Mouse (Mus musculus): ENCODE measurements around the gene Ccl25. TPM values are rescaled to one million over a fixed set of nuclear protein-coding genes. Genes with fewer than 3 reads are reported as not detected.

Gene Ccl25
- 21.7 and 22.6 TPM in 2 replicates for polyA plus RNA-seq (2015; fragmentation: Nextera tagmentation; extraction: Ambion mirVana)

DNA sequence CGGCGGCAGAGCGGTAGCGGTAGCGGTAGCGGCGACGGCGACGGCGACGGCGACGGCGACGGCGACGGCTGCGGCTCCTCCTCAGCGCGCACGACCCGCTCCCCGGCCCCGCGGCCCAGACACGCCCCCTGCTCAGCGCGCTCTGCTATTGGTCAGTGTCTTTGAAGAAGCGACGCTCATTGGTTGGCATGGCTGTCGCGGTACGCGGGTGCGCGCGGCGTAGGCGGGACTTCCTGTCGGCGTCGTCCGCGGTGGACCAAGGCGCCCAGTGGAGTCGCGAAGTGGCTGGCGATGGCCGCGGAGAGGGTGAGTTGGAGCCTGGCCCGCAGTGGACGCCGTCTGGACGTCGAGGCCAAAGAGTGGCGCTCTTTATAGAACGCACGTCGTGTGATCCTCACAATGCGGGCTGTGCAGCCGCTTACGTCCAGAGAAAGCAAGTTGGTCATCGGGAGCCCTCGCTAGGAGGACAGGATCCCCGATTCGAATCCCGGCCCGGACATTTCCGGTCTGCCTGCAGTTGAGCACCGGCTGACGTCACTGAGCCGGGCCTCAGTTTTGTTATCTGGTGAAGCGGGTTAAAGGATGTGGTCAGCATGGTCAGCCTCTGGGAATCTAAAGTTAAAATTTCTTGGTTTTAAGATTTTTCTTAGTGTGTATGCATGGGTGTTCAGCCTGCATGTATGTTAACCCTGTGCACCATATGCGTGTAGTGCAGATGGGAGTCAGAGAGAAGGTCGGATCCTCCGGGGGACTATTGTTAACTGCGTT is at the start of gene Ccl25, which contains the start of gene Elavl1:
TSS of gene Ccl25 (plus strand) at position 228 of the 768 bp plus-strand sequence.
TSS of gene Elavl1 (minus strand) at position 431 of the 768 bp plus-strand sequence.
- Histone ChIP-seq H3K36me3 (peaks cover 45% of the 10 kb centered on the region), H3K9me3 (no peaks in the 10 kb centered on the region), H3K27me3 (no peaks in the 10 kb centered on the region), H3K4me1 (peaks cover 42% of the 10 kb centered on the region), H3K27ac (replicated peaks) (peak within 1 kb of the TSS; percentile 86), H3K4me2 (replicated peaks) (peak within 1 kb of the TSS; percentile 90), H3K9ac (replicated peaks) (peak within 1 kb of the TSS; percentile 97), H3K4me3 (peak within 1 kb of the TSS; percentile 94)
- ATAC-seq (replicated peaks): peak; percentile 98
- under 1% methylated on average over 78 of the region's 78 CpGs for WGBS

DNA sequence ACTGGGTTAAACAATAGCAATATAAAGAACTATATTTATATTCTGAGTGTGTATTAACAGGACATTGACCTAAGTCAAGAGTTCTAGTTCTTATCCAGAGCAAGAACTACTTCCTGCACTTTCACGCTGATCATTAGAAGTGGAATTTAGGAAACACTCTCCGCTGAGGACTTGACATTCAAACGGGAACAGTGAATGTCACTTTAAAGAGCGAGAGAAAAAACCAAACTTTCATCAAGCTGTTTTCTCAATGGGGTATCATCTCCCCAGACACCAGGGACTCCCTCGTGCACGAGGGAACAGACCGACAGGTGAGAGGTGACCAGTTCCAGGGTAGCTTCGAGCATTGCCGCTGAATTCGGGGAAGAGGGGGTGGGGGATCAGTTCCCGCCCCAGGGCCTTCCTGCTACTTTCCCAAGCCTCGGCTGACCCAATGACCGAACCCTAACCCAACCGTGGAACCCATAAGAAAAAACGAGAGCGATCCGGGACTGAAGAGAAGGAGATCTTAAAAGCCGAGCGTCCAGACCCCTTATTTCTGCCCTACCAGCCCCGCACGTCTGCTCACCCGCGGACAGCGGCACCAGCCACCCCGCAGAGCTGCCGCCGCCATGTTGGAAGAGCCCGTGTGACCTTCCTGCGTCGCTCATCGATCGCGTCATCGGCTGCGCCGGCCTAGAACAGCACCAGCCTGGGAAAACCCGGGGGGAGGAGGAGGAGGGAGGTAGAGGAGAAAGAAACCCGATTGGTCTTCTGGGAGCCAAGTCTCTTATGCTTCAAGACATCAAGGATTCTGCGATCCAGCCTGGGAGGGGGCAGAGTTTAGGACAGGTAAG is 49.5 kb upstream of the Ccl25 start, which contains the start of gene Timm44:
TSS of gene Timm44 (minus strand) at position 639 of the 836 bp plus-strand sequence.
- ATAC-seq (replicated peaks): peak; percentile 98
- Histone ChIP-seq H3K9ac (replicated peaks) (peak within 1 kb of the TSS; percentile 63), H3K9me3 (no peaks in the 10 kb centered on the region), H3K4me2 (replicated peaks) (peak within 1 kb of the TSS; percentile 74), H3K27me3 (no peaks in the 10 kb centered on the region), H3K27ac (replicated peaks) (peak within 1 kb of the TSS; percentile 82), H3K4me3 (peak within 1 kb of the TSS; percentile 63), H3K36me3 (peaks cover 13% of the 10 kb centered on the region; the same call in 1 of the 2 replicates), H3K4me1 (peaks cover 16% of the 10 kb centered on the region)
- under 1% methylated on average over 39 of the region's 39 CpGs for WGBS

DNA sequence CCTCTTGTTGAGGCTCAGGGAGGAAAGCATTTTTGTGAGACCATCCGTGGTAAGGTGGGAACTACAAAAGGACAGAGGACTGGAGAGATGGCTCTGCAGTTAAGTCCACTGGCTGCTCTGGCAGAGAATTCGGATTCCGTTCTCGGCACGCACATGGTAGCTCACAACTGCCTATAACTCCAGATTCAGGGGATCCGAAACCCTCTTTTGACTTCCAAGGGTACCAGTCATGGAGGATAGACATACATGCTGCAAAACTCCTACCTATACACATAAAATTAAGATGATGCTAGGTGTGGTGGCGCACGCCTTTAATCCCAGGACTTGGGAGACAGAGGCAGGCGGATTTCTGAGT is 48.9 kb upstream of the Ccl25 start:
- H3K4me1 ChIP-seq: peaks cover 16% of the 10 kb centered on the region
- no peaks in the 10 kb centered on the region for H3K27me3 ChIP-seq
- peak overlapping the region; percentile 63 for H3K9ac ChIP-seq (replicated peaks)
- H3K9me3 ChIP-seq: no peaks in the 10 kb centered on the region
- peak overlapping the region; percentile 82 for H3K27ac ChIP-seq (replicated peaks)
- no peak; the same call in 1 of the 2 replicates for ATAC-seq (replicated peaks)
- 29% methylated on average over 9 of the region's 9 CpGs for WGBS
- peaks cover 13% of the 10 kb centered on the region; the same call in 1 of the 2 replicates for H3K36me3 ChIP-seq
- peak overlapping the region; percentile 63 for H3K4me3 ChIP-seq
- peak overlapping the region; percentile 74 for H3K4me2 ChIP-seq (replicated peaks)

DNA sequence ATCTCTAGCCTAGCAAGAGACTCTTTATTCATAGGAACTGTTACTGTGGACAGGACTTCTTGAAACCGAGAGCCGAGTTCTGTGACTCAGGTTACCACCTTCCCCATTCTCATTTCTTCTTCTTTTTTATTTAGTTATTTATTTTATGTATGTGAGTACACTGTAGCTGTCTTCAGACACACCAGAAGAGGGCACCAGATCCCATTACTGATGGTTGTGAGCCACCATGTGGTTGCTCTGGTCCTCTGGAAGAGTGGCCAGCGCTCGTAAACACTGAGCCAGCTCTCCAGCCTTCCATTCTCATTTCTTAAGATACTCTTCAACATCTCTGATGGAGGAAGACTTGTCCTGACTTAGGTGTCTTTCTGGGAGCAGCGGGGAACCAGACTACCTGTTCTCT is 32.3 kb upstream of the Ccl25 start:
- H3K4me2 ChIP-seq (replicated peaks): no peak overlapping the region
- no peak overlapping the region for H3K27ac ChIP-seq (replicated peaks)
- H3K27me3 ChIP-seq: no peaks in the 10 kb centered on the region
- no peak for ATAC-seq (replicated peaks)
- H3K4me3 ChIP-seq: no peak overlapping the region
- 86% methylated on average over 5 of the region's 5 CpGs for WGBS
- no peak overlapping the region for H3K9ac ChIP-seq (replicated peaks)
- peaks cover 89% of the 10 kb centered on the region for H3K36me3 ChIP-seq
- H3K4me1 ChIP-seq: no peaks in the 10 kb centered on the region
- H3K9me3 ChIP-seq: no peaks in the 10 kb centered on the region

DNA sequence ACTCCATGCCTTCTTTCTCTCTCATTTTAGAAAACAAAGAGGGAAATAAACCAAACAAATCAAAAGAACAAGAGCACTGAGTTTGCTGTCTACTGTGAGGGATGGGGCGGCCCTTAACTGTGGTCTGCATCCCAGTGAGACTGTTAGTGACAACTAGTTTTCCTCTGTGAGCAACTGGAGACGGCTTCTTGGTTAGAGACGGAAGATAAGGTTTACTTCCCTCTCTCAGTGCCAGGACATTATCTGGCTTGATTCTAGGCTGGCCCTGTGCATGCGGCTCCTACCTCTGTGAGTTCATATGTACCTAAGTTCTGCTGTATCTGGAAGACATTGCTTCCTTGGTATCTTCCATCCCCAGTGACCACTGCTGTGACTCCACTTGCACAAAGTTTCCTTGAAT is 27.2 kb upstream of the Ccl25 start:
- H3K27ac ChIP-seq (replicated peaks): no peak overlapping the region
- no peak overlapping the region for H3K4me3 ChIP-seq
- H3K36me3 ChIP-seq: peaks cover 88% of the 10 kb centered on the region
- no peak overlapping the region for H3K9ac ChIP-seq (replicated peaks)
- H3K4me1 ChIP-seq: no peaks in the 10 kb centered on the region
- WGBS: 96% methylated on average over 4 of the region's 4 CpGs
- ATAC-seq (replicated peaks): no peak
- H3K27me3 ChIP-seq: no peaks in the 10 kb centered on the region
- H3K9me3 ChIP-seq: no peaks in the 10 kb centered on the region
- H3K4me2 ChIP-seq (replicated peaks): no peak overlapping the region

DNA sequence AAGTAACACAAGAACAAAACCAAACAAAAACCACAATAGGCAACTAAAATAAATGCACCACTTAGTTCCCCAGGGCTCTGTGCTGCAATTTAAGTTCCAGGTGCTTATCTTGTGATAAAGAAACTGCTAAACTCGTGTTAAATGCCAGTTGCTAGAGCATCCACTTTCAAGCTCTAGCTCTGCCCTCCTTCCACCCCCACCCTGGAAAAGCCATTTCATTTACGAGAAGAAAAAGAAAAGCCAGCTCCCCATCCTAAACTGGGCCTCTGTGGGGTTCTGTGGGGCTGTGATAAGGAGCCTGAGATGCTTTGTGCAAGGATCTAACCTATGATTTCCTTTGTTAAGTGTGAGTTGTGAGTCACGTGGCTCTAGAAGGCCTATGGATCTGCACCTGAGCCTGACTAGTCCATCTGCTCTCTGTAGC is 20.9 kb upstream of the Ccl25 start:
- Histone ChIP-seq H3K4me1 (no peaks in the 10 kb centered on the region), H3K9me3 (no peaks in the 10 kb centered on the region), H3K36me3 (peaks cover 89% of the 10 kb centered on the region), H3K9ac (replicated peaks) (no peak overlapping the region), H3K4me3 (no peak overlapping the region), H3K4me2 (replicated peaks) (no peak overlapping the region), H3K27me3 (no peaks in the 10 kb centered on the region), H3K27ac (replicated peaks) (no peak overlapping the region)
- 84% methylated on average over 3 of the region's 3 CpGs for WGBS
- ATAC-seq (replicated peaks): no peak

DNA sequence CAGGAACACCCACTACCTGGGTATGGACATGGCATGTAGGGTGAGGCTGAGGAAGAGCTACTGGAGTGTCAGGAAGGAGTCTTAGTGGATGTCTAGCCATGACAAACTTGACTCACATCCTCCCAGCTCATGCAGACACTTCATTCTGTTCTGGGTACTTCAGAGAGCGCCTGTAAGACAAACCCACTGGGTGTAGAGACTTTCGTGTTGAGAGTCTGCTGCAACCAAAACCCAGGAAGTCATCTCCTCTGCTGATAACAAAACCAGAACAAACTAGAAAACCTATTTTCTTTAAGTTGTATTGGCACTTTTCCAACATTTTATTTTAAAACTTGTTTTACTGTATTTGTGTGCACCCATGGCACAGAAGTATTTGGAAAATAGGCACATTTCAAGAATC is 19.2 kb upstream of the Ccl25 start:
- H3K4me3 ChIP-seq: no peak overlapping the region
- no peak overlapping the region for H3K9ac ChIP-seq (replicated peaks)
- no peak overlapping the region for H3K27ac ChIP-seq (replicated peaks)
- WGBS: 94% methylated on average over 2 of the region's 2 CpGs
- H3K4me2 ChIP-seq (replicated peaks): no peak overlapping the region
- no peaks in the 10 kb centered on the region for H3K27me3 ChIP-seq
- H3K9me3 ChIP-seq: no peaks in the 10 kb centered on the region
- H3K36me3 ChIP-seq: peaks cover 91% of the 10 kb centered on the region
- ATAC-seq (replicated peaks): no peak
- H3K4me1 ChIP-seq: no peaks in the 10 kb centered on the region

DNA sequence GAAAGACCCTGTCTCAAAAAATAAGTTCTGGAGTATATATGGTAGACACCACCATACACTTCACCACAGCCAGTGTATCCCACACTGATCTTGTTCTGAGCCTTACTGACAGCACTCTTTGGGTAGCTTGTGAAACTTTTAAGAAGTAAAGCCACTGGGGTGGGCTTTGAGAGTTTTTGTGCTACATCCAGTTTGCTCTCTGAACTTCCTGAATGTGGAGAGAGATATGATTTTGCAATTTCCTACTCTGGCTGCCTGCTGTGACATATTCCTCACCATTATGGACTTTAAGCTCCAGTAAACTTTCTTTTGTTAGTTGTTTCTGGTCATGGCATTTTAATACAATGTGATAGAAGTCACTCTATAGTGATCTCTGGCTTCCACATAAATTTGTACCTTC is 12.9 kb upstream of the Ccl25 start:
- Histone ChIP-seq H3K9me3 (no peaks in the 10 kb centered on the region), H3K4me3 (no peak overlapping the region), H3K4me2 (replicated peaks) (no peak overlapping the region), H3K9ac (replicated peaks) (no peak overlapping the region), H3K27me3 (no peaks in the 10 kb centered on the region), H3K4me1 (0 out of 2 replicates have a peak, but pooled peaks cover 2% of the 10 kb centered on the region), H3K36me3 (peaks cover 40% of the 10 kb centered on the region), H3K27ac (replicated peaks) (no peak overlapping the region)
- no peak for ATAC-seq (replicated peaks)

DNA sequence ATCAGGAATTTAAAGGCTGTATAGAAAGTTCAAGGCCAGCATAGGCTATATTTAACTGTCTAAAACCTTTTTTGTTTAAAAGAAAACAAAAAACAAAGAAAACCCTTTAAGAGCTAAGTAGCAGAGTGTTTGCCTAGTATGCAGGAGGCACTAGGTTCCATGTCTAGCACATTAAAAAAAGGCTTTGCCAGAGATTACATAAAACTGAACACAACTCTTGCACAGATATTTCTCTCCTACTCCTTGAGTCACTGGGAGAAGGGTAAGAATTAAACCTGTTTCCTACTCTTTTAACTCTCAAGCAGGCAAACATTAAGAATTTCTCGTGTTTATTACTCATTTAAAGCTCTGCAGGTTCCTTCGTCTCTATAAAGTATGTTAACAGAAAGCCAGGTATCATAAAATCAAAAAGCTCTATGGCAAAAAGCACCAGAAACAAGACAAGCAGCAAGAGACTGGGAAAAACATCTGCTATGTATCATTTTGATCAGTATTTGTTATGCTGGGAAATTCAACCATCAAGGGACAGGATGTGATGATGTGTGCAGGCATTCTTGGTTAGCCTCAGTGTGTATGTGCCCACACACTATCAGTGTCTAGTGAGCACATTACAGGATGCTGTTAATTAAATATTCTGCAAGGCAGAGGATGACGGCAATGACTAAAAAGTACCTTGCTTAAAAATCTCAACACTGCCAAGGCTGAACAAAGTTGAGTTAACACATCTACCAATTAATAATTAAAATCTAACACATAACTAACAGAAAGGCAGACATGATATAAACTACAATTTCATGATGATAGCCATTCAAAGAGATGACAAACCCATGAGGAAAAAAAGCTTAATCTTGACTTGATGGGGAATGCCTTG is 11.5 kb upstream of the Ccl25 start:
- no peak overlapping the region for H3K9ac ChIP-seq (replicated peaks)
- no peak overlapping the region for H3K4me2 ChIP-seq (replicated peaks)
- peaks cover 28% of the 10 kb centered on the region for H3K36me3 ChIP-seq
- no peak for ATAC-seq (replicated peaks)
- WGBS: 74% methylated on average over 3 of the region's 3 CpGs
- H3K9me3 ChIP-seq: no peaks in the 10 kb centered on the region
- no peaks in the 10 kb centered on the region for H3K27me3 ChIP-seq
- H3K27ac ChIP-seq (replicated peaks): no peak overlapping the region
- 0 out of 2 replicates have a peak, but pooled peaks cover 5% of the 10 kb centered on the region for H3K4me1 ChIP-seq
- H3K4me3 ChIP-seq: no peak overlapping the region

DNA sequence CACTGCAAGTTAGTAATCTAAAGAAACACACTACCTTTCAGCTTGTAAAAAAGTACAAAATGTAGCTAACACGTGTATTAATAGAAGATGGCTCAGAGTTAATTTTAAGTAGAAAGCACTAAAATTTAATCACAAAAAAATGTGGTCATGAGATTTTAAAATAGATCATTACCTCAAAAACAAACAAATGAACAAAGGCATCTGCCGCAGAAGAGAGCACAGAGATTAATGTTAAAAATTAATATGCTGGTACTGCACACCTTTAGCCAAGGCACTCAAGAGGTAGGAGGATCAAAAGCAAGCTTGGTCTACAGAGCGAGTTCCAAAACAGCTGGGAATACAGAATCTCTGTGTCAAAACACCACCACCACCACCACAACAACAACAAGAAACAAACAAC is 10.2 kb upstream of the Ccl25 start:
- H3K36me3 ChIP-seq: peaks cover 16% of the 10 kb centered on the region
- H3K9me3 ChIP-seq: no peaks in the 10 kb centered on the region
- no peak for ATAC-seq (replicated peaks)
- H3K27ac ChIP-seq (replicated peaks): no peak overlapping the region
- 95% methylated on average over 3 of the region's 3 CpGs for WGBS
- H3K4me3 ChIP-seq: no peak overlapping the region
- H3K27me3 ChIP-seq: no peaks in the 10 kb centered on the region
- H3K4me1 ChIP-seq: 0 out of 2 replicates have a peak, but pooled peaks cover 5% of the 10 kb centered on the region
- no peak overlapping the region for H3K9ac ChIP-seq (replicated peaks)
- H3K4me2 ChIP-seq (replicated peaks): no peak overlapping the region

DNA sequence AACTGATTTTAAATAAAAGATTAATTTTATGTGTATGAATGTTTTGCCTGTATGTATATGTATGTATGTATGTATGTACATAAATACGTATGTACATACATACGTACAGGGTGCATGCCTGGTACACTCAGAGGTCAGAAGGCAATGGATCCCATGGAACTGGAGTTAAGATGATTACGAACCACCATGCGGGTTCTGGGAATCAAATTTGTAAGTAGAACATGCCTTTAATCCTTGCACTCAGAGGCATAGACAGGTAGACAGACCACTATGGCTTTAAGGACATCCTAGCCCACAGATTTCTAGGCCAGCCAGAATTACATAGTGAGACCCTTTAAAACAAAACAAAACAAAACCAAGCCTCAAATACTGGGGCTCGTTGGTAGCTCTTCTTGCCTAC is 6.9 kb upstream of the Ccl25 start:
- H3K36me3 ChIP-seq: peaks cover 21% of the 10 kb centered on the region
- H3K4me1 ChIP-seq: peaks cover 30% of the 10 kb centered on the region
- H3K4me2 ChIP-seq (replicated peaks): no peak overlapping the region
- ATAC-seq (replicated peaks): no peak
- H3K27ac ChIP-seq (replicated peaks): no peak overlapping the region
- no peak overlapping the region for H3K4me3 ChIP-seq
- H3K27me3 ChIP-seq: no peaks in the 10 kb centered on the region
- no peaks in the 10 kb centered on the region for H3K9me3 ChIP-seq
- H3K9ac ChIP-seq (replicated peaks): no peak overlapping the region
- WGBS: 93% methylated on average over 5 of the region's 5 CpGs
